Mouse (Mus musculus): ENCODE data around the gene Gm6676.
A peak's percentile ranks its signal among the peaks of the same experiment; 100 is the strongest.
"Not testable (repeated sequence)": the region's sequence is repeated elsewhere in the genome, so short reads cannot be mapped to it uniquely, and the experiment has no call there.

The Gm6676 gene

DNA sequence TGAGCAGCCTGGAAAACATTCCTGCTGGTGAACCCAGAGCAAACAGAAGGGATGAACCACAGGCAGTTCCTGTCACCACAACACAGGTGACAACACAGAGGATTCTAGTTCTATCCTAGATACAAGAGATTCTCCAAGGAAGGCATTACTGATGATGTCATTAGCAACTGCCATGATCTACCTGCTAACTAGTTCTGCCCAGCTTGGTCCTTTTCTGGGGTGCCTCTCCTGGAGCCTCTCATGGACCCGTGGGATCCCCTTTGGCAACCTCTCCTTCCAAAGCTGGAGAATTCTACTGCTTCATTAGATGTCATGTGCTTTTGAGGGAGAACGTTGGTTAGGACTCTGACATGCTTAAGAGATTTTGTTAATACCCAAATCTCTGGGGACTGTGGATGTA is at the start of gene Gm6676:
Gene Gm6676, minus strand, starts transcription at position 101 of the 400 bp plus-strand sequence.
- DNase-seq (ENCODE audit: low spot score), result not testable (repeated sequence)

GRCm38 (mm10) chr14:7174483-7174971 is 49.3 kb upstream of the Gm6676 start, which contains the start of gene Gm3512:
Gm3512 (minus strand) TSS chr14:7174533.
- DNase-seq (ENCODE audit: low spot score), result peak; percentile 2

- peak; percentile 2 for DNase-seq (ENCODE audit: low spot score)
These were observed 19.9 kb downstream of the Gm6676 start for GRCm38 (mm10) chr14:7105124-7105802.

- DNase-seq (ENCODE audit: low spot score), result not testable (repeated sequence)
These were observed 24.7 kb downstream of the Gm6676 start, which contains the start of gene Gm3696 for GRCm38 (mm10) chr14:7100521-7100920. Gm3696 (minus strand) TSS chr14:7100621.

All from layer of hippocampus, adult 11-12 months (tissue).